Mouse (Mus musculus) cerebellum, postnatal 25 days (tissue): Measurements from ENCODE around the gene Rftn2.

Experiments
- DNase-seq, 2 experiments: peaks; one replicate each; pipeline ENCODE4 v3.0.0; 2021; ENCODE audit warnings: mixed read lengths in 2 of 2

Gene Rftn2

DNA sequence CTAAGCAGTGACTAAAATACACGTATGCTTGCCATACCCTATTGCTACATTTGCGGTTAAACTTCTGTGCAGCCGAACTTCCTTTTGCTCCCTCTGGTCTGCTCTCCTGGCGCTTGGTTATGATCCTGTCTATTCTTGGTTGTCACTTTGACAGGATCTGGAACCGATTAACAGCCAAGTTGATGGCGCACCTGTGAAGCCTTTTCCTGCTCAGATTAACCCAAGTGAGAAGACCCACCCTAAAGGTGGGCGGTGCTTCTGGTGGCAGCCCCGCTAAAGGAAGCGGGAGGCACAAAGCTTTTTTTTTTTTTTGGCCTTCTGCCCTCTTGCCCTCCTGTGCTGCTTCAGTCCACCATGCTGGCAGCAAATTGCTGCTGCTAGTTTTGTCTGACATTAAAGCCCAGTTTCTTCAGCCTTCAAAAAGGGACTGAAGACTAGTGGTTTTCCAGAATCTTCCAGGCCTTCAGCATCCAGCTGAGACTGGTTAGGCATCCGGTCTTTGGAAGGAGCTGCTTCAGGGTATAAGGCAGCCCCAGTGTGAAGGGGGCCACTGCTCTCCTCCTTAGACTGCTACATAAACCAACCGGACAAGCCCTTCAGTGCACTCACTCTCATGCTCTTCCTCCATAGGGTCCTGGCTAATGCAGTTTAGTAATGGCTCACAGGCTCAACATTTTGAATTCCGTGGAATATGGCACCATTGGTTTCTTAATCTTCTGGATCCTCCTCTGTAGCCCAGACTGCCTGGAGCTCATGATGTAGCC, 16.2 kb downstream of the Rftn2 start:
- DNase-seq, result no peak

DNA sequence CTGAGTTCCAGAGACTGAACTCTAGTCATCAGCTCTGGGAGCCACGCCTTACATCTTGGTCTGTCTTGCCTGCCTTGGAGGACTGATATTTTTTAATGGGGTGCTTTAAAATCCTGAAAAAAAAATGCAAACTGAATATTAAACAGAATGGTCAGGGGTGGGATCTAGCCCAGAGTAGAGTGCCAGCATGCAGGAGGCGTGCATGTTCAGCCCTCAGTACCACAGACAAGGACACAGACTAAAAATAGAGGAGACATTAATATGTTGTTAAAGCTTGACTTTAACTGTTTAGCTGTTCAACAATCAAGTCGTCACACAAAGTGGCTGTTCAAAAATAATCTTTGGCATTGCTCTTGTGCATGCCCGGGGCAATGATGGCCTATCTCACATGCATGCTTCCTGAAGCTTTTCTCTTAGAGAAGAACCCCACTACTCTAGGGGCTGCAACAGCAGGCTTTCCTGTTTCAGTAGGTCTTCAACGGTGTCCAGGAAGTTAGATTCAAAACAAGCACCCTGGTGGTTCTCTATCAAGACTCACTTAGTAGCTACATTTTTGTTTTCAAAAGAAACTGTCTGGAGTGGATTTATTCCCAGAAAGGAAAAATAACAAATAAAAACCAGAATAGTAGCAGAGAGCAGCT, 18.0 kb downstream of the Rftn2 start:
- no peak for DNase-seq

GRCm38 (mm10) chr1:55207561-55207960, 19.0 kb downstream of the Rftn2 start:
- no peak for DNase-seq

- no peak for DNase-seq
Measured at GRCm38 (mm10) chr1:55205808-55206327, 20.7 kb downstream of the Rftn2 start.

GRCm38 (mm10) chr1:55201850-55202752, 24.5 kb downstream of the Rftn2 start:
- DNase-seq, result peak; percentile 12 to 15

DNA sequence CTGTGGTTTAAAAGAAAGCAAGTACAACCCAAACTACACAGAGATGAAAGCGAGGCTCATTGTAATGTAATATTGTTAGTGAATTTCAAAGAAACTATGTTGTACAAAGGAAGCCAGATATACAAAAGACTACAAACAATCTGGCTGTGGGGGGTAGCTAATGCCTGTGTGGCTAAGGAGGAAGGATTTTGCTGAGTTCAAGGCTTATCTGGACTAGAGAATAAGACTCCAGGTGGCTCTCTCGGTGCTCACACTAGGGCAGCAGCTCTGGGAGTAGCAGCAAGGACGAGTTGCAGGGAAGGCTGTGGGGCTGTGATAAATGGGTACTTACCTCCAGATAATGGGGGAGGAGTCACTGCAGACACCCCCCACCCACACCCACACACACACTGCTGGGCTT, 27.9 kb downstream of the Rftn2 start:
- DNase-seq, result no peak

GRCm38 (mm10) chr1:55196327-55197003, 30.1 kb downstream of the Rftn2 start:
- no peak for DNase-seq

DNA sequence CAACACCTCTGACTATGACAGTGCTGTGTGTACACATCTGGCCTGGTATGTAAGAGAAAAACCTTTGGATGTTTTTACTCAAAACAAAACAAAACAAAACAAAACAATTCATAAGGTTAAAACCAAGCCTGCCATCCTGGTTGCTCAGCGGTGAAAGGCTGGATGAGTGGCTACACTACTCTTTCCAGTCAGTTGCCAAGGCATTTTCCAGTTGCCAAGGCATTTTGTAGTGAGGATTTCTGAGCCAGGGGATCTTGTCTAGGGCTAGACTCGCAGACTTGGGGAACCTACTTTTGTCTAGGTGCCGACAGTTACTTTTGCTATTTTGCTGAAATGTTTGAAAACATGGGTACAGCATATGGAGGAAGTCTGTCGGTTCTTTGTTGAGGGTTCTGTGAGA, 31.6 kb downstream of the Rftn2 start:
- DNase-seq, result no peak

DNA sequence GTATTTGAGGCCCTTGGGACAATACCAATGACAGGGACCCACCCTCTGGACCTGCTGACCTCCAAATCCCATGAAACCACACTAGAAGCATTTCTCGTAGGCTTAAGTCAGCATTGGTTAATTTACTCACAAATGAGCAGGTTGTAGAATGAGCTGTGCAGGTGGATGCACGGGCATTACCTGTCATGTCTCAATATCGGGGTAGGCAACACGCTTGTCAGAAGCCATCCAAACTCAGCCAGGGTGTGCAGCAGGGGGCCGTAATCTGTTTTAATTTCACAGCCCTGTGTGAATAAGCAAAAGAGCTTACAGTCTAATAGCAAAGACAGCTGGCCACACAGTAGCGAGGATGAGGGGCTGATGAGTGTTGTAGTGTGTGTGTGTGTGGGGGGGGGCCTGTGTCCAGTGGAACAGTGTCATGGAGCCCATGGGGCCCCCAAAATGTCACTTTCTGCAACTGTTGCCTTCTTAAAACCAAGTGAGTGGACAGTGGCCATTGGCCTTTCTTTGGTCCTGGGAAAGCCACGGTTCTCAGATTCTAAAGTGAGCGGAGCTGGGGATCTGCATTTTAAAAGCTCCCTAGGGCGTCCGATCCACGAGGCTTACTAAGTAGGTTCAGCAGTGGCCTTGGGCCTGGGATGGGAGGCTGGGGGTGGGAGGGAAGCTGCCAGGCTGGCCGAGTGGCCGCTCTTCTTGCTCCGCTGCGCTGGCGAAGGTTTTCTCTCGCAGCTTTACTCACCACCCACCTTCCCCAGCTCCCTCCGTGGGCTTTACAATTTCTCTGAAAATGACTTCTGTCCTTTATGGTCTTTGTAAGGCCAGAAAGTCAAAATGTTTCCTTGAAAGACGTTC, 32.3 kb downstream of the Rftn2 start:
- no peak for DNase-seq

DNA sequence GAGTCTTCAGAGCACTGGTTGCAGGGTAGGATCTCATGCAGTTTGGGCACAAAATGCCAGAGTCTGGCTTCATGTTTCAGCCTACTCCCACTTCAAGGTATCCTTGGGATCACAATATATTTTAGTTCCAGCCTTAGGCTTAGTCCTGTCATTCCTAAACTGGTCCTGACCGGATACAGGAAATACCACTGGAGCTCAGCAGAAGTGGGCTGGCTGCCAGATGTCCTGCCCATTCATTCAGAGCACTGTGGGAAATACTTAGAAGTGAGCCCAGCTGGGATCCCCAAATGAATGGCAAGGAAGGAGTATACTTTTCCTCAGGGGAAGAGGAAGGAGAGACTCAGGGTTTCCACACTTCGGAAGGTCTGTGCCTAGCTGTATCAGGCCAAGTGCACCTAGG, 33.3 kb downstream of the Rftn2 start:
- DNase-seq, result peak in 1 of 2 experiments; percentile 32

DNA sequence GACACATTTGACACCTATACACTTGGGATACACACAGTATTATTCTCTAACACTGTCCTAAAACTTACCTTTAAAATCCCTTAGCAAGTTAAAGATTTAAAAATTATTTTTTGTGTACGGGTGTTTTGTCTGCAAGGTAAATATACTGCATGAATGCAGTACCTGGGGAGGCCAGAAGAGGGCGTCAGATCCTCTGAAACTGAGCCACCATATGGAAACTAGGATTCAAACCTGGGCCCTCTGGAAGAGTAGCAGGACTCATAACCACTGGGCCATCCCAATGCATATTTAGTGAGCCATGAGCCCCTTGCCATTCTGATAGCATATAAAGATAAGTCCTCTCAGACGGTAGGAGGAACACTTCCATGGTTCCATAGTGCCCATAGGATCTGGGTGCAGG, 33.8 kb downstream of the Rftn2 start:
- DNase-seq, result peak in 1 of 2 experiments; percentile 24

GRCm38 (mm10) chr1:55192015-55192414, 34.6 kb downstream of the Rftn2 start:
- no peak for DNase-seq

GRCm38 (mm10) chr1:55186592-55187210, 39.9 kb downstream of the Rftn2 start:
- DNase-seq, result no peak

- DNase-seq, result no peak
Measured at GRCm38 (mm10) chr1:55185718-55186117, 40.9 kb downstream of the Rftn2 start.

GRCm38 (mm10) chr1:55182392-55182791, 44.2 kb downstream of the Rftn2 start:
- no peak for DNase-seq

DNA sequence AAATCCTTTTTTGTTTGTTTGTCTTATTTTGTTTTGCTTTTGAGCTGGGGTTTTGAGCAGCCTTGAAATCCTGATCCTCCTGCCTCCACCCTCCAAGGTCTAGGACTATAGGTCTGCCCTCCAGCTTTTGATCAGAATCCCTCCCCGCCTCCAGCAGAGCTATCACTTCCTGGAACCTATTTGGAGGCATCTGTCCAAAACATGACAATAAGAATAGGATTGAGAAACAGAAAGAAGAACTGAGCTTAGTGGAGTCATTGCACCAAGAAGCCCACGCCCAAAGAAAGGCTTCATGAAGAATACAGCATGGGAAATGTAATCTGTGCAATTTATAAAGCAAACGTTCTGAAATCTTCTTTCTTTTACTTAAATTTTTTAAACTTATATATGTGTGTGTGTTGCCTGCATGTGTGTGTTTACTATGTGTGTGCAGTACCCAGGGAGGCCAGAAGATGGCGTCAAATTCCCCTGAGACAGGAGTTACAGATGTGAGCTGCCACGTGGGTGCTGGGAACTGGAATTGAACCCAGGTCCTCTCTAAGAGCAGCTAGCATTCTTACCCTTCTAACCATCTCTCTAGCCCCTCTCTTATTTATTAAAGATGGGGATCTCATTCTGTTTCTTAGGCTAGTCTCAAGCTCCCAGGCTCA, 46.5 kb downstream of the Rftn2 start:
- DNase-seq, result no peak

DNA sequence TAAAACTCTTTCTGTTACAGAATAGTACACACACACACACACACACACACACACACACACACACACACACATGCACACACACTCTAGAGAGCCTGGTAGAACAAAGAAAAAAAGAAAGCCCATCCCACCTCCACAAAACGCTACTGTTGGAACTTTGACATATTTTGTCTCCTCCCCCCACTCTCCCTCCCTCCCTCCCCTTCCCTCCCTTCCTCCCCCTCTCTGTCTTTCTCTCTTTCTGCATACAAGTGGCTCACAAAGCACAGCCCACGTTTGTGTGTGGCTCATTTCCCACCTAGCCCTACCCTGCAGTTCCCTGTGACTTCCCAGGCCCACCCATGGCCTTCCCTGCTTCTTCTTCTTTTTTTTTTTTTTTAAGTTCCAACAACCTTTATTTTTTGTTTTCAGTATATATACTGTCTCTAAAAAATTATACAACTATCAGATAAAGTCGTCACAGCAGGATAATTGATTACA, 52.0 kb downstream of the Rftn2 start:
- DNase-seq, result no peak

GRCm38 (mm10) chr1:55173720-55174557, 52.6 kb downstream of the Rftn2 start:
- DNase-seq, result no peak
